Mouse (Mus musculus) urinary bladder, adult 2 months (tissue): ENCODE measurements around the gene Slc22a1. TPM values are rescaled to one million over a fixed set of nuclear protein-coding genes. Genes with fewer than 3 reads are reported as not detected.
"Not testable (repeated sequence)": the region's sequence is repeated elsewhere in the genome, so short reads cannot be mapped to it uniquely, and the experiment has no call there.

Source experiments
- DNase-seq: peaks from one replicate; pipeline ENCODE4 v3.0.0; 2022; ENCODE audit warnings: low spot score
- polyA plus RNA-seq: library from polyadenylated mRNA; depleted of rRNA; stranded (reverse); fragments of >200 nt; gene quantifications from 2 replicates; pipeline ENCODE4 v1.2.3, GENCODE M21; 2012

Slc22a1 gene
- polyA plus RNA-seq, 1 experiment, result 3.5 TPM

DNA sequence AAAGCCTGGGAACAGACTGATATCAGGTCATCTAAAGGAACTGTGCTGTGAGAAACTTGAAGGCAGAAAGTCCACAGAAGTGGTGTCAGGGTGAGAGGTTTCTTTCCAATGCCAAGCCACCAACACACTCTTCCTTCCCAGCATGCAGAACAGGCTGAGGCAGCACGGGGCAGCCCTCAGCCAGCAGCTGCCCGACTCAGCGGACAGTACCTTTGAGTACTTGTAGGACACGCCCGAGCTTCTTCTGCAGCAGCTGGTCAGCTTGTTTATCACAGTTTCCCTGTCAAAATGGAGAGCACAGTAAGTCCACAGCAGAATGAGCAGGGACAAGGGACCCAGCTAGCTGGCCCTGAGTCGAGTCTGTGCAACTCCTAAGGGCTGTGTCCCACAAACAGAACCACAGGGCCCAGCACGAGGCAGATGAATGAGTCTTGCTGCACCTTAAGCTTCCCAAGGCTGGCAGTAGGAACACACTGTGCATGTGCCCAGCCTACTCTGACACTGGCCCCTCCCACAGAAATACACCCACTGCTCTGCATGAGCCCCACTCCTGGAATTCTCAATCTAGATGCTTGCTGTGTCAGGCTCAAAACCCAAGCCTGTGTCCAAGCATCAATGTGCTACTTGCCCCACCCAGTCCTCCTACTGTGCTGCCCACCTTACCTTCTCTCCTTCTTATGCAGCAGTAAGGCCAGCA is 9.4 kb upstream of the Slc22a1 start:
- DNase-seq, result no peak

DNA sequence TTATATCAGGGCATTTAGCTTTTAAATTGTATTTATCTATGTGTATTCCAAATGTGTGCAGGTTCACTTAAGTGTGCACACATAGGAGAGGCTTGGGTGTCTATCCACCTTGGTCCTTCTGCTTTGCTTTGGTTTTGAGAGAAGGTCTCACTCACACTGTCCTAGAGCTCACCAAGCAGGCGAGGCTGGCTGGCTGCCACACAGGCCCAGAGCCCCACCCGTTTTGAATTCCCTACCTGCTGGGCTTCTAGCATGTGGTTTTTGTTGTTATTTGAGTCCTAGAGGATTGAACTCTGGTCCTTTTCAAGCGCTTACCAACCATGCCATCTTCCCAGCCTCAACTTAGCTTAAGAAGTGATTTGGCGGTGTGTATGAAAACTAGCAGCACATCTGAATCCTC is 8.8 kb upstream of the Slc22a1 start:
- no peak for DNase-seq

DNA sequence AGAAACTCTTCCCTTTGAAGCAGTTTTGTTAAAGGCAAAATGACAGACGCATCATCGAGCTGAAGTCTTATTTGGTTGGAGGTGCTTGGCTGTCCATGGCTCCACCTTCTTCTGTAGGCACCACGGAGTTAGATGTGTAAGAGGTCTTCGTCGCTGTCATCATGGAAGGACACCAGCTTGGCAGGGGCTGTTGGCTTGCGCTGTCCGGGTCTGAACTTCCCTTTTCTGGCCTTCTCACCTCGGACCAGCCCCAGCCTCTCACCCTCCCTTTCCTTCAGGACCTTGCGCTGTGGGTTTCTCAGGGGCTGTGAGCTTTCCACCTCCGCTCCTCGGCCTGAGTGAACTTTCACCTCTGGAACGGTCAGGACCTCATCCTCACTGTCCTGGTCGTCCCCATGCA is 8.0 kb upstream of the Slc22a1 start:
- no peak for DNase-seq

DNA sequence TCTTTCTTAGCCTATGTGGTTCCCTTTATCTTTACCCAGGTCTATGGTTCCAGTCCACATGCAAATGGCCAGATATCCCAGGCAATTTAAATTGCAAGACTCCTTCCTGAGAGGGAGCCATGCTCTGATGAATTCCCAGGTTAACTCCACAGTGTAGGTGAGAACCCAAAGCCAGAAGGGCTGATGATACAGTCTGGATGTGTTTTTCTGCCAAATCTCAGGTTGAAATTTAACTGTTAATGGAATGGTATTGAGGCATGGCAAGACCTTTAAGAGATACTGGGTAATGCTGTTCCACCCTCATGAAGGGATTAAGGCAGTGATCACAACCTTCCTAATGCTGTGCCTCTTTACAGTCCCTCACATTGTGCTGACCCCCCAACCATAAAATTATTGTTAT is 2.6 kb upstream of the Slc22a1 start:
- DNase-seq, result no peak

DNA sequence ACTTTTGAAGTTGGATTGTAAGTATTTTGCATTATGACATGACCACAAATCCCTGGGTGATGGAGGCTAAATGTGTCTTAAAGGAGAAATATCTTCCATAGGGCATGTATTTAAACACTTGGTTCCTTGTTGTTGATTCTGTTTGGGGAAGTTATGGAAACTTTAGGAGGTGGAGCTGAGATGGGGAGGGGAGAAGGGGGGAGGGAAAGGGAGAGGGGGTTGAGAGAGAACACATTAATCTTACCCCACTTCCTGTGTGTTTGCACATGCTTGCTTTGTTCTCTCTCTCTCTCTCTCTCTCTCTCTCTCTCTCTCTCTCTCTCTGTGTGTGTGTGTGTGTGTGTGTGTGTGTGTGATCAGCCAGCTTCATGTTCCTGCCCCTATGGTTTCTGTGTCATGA is 1.5 kb upstream of the Slc22a1 start:
- DNase-seq, result no peak

DNA sequence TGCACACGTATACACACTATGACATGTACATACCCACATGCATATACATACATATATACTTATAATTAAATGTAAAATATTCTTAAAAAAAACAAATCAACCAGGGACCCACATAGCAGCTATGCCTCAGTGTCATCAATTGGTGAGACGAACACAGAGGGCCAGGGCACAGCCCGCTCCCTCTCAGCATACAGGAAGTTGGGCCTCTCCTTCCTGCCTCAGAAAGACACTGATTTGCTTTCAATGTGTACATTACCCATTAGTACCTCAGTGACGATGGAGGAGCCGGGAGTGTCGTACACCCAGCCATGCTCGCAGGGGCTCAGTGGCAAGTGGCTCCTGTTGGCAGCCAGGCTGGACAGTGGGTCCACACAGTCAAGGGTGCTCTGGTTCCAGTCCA is 649 bp downstream of the Slc22a1 start:
- DNase-seq, result not testable (repeated sequence)

DNA sequence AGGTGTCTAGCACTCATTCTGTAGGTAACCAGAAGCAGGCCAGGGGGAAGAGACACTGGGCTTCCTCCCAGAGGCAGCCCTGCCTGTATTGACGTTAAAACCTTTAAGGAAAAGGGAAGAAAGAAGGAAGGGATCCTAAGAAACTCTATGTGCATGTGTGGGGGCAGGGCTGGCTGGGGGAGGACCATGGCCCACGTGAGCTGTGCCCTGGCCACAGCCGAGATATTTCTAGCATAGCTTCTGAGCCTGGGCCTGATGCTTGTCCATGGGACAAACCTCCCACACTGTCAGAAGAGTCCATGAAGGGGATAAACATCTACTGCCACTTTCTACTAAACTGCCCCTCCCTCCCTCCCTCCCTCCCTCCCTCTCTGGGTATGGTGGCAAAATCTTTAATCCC is 1.8 kb downstream of the Slc22a1 start:
- DNase-seq, result no peak

DNA sequence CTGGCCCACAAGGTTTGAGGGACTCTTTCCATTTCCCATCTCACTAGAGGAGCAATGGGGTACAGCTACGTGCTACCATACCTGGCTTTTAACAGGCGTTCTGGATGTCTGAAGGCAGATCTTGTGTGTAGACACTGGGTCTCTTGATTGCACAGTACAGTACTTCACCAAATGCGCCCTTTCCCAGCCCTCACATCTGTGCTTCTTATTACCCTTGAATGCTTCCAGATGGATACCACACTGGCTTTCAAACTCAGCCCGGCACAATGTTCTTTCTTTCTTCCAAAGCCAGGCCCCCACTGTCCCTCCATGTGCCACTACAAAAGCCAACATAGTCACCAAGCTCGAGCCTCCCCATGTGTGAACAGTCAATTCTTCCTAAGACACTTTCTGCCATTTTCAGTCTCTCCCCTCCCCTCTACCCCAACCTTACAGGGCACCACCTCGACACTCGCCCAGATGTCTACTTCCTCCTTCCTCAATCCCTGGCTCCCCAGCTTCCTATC is 3.3 kb downstream of the Slc22a1 start:
- no peak for DNase-seq

DNA sequence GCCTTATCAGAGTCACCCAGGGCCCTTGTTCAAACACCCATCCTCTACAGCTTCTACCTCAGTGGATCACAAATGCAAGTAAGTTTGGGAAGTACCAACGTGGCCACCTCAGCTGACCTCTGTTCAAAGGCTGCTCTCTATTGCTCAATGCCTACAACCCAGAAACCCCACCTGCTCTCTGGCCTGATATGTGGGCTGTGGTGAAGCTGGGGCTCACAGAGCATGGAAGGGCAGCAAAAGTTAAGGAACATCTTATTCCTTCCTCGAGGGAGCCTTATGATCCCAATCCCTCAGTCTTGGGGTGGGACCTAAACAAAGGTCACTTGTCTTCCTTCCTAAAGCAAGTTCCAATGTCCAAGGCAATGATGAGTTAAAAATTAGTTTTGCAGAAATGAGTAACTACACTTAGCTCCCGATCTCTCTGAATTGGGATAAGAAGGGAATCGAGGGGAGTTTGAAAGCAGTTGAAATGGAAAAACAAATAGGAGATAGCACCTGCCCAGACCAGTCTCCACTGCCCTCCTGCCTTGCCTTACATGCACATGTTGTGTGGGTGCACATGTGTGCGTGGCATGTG is 4.5 kb downstream of the Slc22a1 start:
- DNase-seq, result no peak

DNA sequence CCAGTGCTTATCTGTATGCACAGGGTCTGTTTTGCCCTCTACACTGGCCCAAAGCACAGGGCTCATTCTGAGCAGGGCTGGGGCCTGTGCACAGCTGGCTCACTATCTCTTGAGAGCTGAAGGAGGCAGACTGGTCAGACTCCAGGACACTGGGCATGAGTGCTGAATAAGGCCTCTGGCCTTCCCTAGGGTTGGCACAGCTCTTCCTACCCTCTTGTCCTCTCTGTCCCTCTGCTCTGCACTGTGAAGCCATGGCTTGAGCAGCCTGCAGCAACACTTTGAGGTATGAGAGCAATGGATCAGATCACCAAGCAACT is 6.3 kb downstream of the Slc22a1 start:
- DNase-seq, result no peak

DNA sequence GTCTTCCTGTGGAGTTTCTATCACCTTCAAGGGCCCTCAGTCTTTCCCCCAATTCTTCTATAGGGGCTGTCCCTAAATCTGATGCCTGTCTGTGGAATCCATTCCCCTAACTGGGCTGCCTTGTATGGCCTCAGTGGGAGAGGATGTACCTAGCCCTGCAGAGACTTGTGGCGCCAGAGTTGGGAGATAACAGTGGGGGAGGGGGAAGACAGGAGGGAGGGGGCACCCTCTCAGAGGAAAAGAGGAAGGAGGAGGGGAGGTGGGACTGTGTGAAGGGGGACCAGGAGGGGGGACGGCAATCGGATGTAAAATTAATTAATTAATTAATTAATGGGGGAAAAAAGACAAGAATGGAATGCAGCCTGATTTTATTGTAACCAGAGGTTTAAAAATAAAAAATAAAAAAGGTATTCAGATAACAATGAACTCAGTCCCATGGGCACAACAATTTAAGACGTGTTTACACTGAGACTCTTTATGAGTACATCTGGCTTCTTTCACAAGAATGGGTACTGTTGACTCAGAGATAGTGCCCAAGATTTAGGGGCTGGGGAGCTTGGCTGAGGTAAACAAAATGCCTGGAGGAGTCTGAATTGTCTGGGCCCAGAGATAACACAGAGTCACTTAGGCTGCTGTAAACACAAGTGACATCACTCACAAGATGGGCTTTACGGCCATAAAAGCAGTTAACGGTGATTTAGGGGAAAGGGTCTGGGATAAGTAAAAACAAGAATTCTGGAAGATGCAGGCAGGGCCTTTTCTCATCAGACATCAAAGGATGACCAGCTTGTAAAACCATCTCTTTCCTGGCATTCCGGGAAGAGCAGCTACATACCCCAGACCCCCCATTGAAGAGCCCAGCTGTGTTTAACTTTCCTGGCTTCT is 6.9 kb downstream of the Slc22a1 start:
- no peak for DNase-seq

DNA sequence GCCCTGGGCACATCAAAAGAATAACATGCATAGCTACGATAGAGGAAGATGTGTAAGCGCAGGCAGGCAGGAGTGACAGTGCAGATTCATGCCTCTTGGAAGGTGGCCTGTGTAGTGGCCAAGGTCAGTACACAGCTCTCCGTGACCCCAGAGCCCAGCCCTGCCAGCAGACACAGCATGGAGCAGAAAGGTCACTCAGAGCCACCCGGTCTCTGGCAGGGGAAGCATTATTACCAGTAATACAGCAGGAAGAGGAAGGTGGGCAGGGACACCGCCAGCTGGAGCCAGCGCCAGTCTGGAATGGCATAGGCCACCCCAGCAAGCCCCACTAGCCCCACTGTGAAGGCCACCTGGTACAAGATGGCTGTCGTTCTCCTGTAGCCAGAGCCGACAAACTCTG is 11.5 kb downstream of the Slc22a1 start:
- no peak for DNase-seq

DNA sequence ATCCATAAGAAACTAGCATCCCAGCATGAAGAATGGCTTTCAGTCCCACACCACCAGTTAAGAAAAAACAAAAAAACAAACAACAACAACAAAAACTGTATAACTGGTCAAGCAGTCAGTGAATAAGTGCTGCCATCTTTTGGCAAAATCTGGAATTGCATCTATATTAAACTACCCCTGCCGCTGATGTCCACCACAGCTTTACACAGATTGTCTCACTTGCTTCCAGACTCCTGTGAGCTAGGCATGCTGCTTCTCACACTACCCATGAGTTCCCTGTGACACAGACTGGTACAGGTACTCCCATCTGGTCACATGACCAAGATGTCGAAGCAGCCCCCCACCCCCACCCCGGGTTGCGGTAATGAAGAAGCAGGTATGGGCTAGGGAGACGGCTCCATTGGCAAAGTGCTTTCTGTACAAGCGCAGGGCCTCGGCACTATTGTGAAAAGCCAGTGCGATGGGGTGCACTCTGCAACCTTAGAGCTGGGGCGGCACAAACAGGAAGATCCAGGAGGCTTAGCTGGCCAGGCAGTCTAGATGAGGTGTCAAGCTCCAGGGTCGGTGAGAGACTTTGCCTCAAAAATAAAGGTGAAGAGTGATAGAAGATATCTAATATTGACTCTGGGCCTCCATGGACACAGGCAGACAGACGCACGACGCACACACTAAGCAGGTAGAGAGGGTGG is 14.9 kb downstream of the Slc22a1 start:
- no peak for DNase-seq

DNA sequence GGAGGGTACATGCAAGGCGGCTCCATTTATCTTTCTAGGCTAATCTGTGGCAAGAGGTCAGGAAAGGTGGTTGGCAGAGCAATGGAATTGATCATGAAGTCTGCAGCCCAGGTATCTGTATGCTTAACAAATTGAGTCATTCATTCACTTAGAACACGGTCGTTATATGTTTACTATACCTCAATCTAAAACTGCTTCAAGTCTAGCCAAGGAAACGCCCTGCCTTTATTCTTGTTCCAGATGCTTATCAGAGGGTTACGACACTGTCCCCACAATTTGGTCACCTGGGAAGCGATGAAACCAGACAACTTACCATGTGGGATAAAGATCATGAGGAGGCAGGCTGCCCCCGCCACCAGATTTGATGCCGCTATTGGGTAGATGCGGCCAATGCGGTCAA is 16.4 kb downstream of the Slc22a1 start:
- no peak for DNase-seq

DNA sequence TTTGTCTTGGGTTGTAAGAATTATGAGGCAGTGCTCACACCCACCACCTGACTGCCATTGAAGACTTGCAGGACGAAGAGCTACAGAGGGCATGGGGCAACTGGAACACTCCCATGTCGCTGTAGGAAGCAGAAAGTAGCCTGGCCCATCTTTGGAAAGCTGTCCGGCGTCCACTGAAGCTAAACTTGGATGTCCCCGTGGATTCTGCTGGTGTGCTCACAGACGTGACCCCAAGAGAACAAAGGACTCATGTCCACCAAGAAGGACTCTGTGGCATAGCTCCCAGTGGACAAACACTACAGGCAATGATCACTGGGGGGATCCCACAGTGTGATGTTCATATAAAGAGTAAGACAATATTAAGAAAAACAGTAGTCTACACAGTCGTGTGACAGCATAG is 16.8 kb downstream of the Slc22a1 start:
- DNase-seq, result no peak

DNA sequence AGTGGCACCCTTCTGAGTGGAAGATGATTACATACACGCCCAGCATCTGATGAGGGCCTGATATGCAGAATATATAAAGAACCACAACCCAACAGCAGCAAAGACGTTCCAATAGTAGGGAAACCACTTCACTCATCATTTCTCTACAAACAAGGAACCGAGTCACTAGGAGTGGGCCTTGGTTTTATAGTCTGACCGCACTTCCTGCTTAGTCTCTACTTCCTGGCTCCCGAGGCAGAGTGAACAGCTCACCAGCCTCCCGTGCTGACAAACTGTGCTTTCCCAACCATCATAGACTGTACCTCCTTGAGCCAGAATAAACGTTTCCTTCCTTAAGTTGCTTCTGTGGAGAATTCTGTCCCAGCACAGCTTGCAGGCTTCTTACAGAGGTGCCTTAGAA is 19.8 kb downstream of the Slc22a1 start:
- no peak for DNase-seq

DNA sequence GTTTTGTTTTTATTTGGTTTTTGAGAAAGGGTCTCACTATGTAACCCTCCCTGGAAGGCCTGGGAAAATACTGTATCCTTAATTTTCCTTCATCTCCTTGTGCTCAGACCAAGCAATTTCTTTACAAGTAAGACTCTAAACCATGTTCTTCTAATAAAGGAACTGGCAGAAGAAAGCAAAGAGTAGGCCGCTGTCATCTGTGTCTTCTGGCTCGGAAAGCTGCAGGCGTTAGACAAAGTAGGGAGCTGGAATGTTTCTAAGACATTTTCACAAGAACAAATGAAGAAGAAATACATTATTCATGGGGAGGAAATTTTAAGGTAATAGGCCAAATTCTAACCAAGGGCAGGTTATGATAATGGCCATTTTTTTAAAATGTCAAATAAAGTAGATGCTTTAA is 21.6 kb downstream of the Slc22a1 start:
- DNase-seq, result no peak

DNA sequence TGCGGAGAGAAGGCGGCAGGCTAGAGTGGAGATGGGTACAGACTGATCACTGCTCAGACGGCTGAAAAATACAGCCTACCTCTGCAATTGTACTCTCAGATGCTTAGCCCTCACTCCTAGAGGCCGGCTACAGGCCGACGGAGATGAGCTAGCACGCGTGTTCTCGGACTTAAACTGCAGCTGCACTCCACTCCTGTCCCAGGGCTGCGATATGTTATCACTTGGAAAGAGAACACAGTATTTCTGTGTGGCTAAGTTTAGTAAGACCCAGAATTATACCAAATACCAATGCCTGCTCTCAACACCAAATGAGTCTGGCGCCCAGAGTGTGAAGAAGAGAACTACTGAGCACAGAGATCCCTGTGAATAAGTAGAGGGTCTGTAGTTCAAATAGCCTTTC is 23.0 kb downstream of the Slc22a1 start:
- no peak for DNase-seq

DNA sequence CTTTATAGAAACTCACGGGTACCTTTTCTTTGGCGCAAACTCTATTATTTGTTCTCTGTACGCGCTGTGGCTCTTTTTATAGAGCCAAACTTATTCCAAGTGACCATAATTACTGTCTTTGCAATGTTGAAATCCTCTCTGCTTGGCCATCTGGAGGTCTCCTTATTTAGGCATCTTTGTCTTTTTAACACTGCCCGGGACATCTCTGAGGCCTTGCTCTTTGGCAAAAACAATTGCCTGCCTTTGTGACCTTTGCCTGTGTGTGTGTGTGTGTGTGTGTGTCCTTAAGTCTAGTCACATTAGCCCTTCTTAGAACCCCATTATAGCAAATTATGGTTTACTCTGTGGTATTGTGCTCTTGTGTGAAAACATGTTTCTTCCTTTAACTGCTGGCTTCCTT is 30.2 kb downstream of the Slc22a1 start:
- DNase-seq, result no peak

DNA sequence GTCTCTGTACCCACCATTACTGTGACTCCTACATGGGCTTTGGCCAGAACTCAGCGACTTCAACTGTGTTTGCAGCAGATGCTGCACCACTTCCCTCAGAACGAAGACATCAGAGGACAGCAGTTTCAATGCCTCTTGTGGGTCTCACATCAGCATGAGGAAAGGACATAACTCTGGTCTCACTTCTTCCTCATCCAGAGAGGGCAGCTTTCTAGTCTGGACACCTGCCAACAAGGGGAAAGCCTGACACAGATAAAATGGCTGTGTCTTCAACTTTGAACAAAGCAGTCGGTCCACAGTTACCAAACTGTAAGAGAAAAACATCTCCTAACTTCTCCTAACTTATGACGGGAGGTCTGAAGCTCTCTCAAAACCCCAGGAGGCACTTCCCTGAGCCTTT is 34.5 kb downstream of the Slc22a1 start:
- DNase-seq, result no peak

DNA sequence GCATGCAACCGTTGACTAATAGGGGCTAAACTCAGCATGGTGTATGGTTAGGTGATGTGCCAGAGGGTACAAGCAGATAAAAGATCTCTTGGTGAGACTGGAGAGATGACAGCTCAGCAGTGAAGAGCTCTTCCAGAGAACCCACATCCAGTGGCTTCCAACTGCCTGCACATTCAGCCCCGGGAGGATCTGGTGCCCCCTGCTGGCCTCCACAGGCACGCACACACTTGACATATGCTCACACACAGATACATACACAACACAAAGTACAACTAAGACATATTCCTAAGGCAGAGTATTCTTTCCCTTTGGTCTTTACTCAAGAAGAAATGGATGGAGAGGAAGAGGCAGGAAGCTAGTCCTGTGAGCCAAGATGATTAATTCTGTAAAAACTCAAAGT is 36.0 kb downstream of the Slc22a1 start:
- no peak for DNase-seq

DNA sequence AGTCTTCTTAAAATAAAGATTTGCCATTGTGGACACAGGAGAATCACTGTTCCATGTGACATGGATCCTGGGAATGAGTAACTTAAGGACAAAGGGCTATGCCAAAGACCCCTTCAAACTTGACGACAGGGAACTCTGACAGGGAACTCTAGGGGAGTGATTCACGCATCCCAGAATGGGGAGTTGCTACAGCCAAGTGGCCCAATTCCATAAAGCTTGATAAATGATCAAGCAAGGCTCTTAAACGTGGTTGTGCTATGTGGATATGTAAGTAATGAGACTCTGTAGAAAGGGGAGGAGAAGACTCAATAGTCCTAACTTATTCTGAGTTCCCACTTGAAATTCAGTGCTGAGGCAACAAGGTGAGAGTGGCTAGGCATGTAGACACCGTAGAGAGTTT is 40.8 kb downstream of the Slc22a1 start:
- DNase-seq, result no peak
